Mouse (Mus musculus) embryonic facial prominence, embryonic 13.5 days (tissue): ENCODE measurements around the gene Vmn2r116. TPM values are rescaled to one million over a fixed set of nuclear protein-coding genes. Genes with fewer than 3 reads are reported as not detected.
"Not testable (repeated sequence)": the region's sequence is repeated elsewhere in the genome, so short reads cannot be mapped to it uniquely, and the experiment has no call there.

Experiments used
- ATAC-seq: fragments of 200-750 bp; cut with Nextera tagmentation; 2 replicates; pipeline ENCODE4 v1.8.0; 2017; ENCODE audit warnings: low read depth; ENCODE audit not compliant: insufficient number of reproducible peaks, insufficient read depth, low FRiP score, low TSS enrichment
- H3K27ac ChIP-seq: fragments of 300-500 bp; sonication (generic); 2 replicates; pipeline ENCODE4 v1.5.1; 2015; ENCODE audit warnings: moderate library complexity, mild to moderate bottlenecking, inconsistent platforms
- H3K27me3 ChIP-seq: fragments of 300-500 bp; sonication (generic); 2 replicates; pipeline ENCODE4 v1.6.1; 2015; ENCODE audit warnings: mild to moderate bottlenecking, inconsistent platforms
- H3K36me3 ChIP-seq: fragments of 300-500 bp; sonication (generic); 2 replicates; pipeline ENCODE4 v1.6.1; 2015; ENCODE audit warnings: mild to moderate bottlenecking, inconsistent platforms
- H3K4me1 ChIP-seq: fragments of 300-500 bp; sonication (generic); 2 replicates; pipeline ENCODE4 v1.6.1; 2015; ENCODE audit warnings: inconsistent platforms
- H3K4me2 ChIP-seq: fragments of 300-500 bp; sonication (generic); 2 replicates; pipeline ENCODE4 v1.6.1; 2015; ENCODE audit warnings: moderate library complexity, mild to moderate bottlenecking, inconsistent platforms
- H3K4me3 ChIP-seq: fragments of 300-500 bp; sonication (generic); 2 replicates; pipeline ENCODE4 v1.5.1; 2015; ENCODE audit warnings: mild to moderate bottlenecking, inconsistent platforms
- H3K9ac ChIP-seq: fragments of 300-500 bp; sonication (generic); 2 replicates; pipeline ENCODE4 v1.6.1; 2015; ENCODE audit warnings: mild to moderate bottlenecking, inconsistent platforms
- H3K9me3 ChIP-seq: fragments of 300-500 bp; sonication (generic); 2 replicates; pipeline ENCODE4 v1.6.1; 2016; ENCODE audit warnings: inconsistent platforms
- WGBS: fragments of 180-500 bp; shearing (Covaris S2); methylation state at CpG from one replicate; pipeline ENCODE4 v1.1.7; 2015; ENCODE audit warnings: mixed read lengths; 5-methylcytosine and 5-hydroxymethylcytosine counted together
- polyA plus RNA-seq: library from polyadenylated mRNA; unstranded; fragments of >200 nt; fragmentation: Nextera tagmentation; extraction: Ambion mirVana; gene quantifications from 2 replicates; pipeline ENCODE4 v1.2.1, GENCODE M21; 2015

Gene Vmn2r116
- polyA plus RNA-seq = not detected in 2 replicates

DNA sequence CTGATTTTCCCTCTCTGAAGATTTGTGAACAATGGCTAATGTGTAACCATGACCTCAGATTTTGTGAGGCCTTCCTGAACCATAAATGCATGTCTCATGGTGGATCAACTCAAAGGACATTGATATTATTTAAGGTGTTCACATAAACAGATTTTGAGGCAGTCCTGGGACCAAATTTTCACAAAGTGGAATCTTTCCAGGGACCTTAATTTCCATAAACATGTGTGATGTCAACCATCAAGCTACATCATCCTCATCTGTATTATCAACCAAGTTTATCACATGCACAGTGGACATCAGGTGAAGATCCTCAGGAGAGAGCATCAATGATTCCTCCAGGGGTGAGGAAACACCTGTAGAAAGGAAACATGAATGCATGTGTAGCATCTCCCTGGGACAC is at the start of gene Vmn2r116:
Gene Vmn2r116, plus strand, starts transcription at position 301 of the 400 bp plus-strand sequence.
- H3K36me3 ChIP-seq, H3K9ac ChIP-seq, H3K4me2 ChIP-seq, H3K27ac ChIP-seq, H3K4me1 ChIP-seq, H3K4me3 ChIP-seq, H3K9me3 ChIP-seq, H3K27me3 ChIP-seq, ATAC-seq: not testable (repeated sequence)

DNA sequence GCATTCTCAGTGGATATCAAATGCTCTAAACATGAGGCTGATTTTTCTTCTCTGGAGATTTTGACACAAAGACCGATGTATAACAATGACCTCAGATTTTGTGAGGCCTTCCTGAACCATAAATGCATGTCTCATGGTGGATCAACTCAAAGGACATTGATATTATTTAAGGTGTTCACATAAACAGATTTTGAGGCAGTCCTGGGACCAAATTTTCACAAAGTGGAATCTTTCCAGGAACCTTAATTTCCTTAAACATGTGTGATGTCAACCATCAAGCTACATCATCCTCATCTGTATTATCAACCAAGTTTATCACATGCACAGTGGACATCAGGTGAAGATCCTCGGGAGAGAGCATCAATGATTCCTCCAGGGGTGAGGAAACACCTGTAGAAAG is 41.0 kb upstream of the Vmn2r116 start, which contains the start of gene Vmn2r115:
Gene Vmn2r115, plus strand, starts transcription at position 301 of the 400 bp plus-strand sequence.
- not testable (repeated sequence) for H3K9ac ChIP-seq, H3K9me3 ChIP-seq, H3K36me3 ChIP-seq, ATAC-seq, H3K27ac ChIP-seq, H3K4me1 ChIP-seq, H3K27me3 ChIP-seq, H3K4me3 ChIP-seq, H3K4me2 ChIP-seq
- 38% methylated on average over 2 of the region's 2 CpGs for WGBS

DNA sequence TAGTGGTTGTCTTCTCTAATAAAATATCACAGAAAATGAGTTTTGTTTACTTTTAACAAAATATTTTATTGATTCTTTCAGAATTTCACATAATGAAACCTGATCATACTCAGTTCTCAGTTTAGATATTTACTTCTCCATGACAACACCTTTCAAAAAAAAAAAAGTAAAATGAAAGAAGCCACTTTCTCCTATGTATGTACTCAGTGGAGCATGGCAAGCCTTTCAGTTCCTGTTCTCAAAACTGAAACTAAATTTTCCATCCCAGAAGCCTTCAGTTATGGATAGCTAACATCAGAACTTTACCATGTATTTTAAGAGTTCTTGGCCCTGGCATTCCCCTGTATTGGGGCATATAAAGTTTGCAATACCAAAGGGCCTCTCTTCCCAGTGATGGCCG is 32.8 kb upstream of the Vmn2r116 start:
- no peak overlapping the region for H3K4me2 ChIP-seq
- no peak for ATAC-seq
- WGBS = 68% methylated on average over 1 of the region's 1 CpGs
- H3K4me3 ChIP-seq = no peak overlapping the region
- H3K27me3 ChIP-seq = no peaks in the 10 kb centered on the region
- no peak overlapping the region for H3K27ac ChIP-seq
- no peaks in the 10 kb centered on the region for H3K4me1 ChIP-seq
- 0 out of 2 replicates have a peak, but pooled peaks cover 3% of the 10 kb centered on the region for H3K9me3 ChIP-seq
- no peaks in the 10 kb centered on the region for H3K36me3 ChIP-seq
- H3K9ac ChIP-seq = no peak overlapping the region

DNA sequence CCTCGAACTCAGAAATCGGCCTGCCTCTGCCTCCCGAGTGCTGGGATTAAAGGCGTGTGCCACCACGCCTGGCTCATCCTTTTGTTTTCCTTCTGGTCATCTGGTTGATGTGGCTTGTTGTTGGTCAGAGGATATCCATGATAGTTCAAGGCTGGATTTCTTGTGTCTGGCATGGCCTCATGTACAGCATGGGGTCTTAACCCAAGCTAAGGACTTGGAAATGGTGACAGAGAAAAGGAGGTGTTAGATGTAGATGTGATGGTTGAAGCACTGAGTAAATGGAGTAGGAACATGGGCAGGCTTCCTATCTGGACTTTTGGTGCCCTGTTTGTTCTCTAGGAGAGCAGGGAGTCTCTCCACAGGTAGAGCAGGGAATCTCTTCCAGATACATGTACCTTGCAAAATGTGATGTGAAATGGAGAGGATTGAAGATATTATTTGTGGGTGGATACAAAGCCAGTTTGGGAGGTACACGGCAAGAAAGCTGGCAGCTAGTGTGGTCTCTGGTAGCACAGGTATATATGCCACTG is 48.8 kb downstream of the Vmn2r116 start:
- Histone ChIP-seq H3K27me3 (no peaks in the 10 kb centered on the region), H3K9ac (no peak overlapping the region), H3K4me2 (no peak overlapping the region), H3K4me1 (no peaks in the 10 kb centered on the region), H3K36me3 (no peaks in the 10 kb centered on the region), H3K9me3 (no peaks in the 10 kb centered on the region), H3K4me3 (no peak overlapping the region), H3K27ac (no peak overlapping the region)
- 0 out of 2 replicates have a peak, but pooled peaks have one; percentile 56 for ATAC-seq
- 74% methylated on average over 6 of the region's 6 CpGs for WGBS

Other genes with a start within 250 kb of the Vmn2r116 start
- gene Zfp40, start 191.4 kb upstream of the Vmn2r116 start, polyA plus RNA-seq = 13.8 and 14.4 TPM in 2 replicates
- not detected in 2 replicates for gene Vmn2r114, start 72.1 kb upstream of the Vmn2r116 start, polyA plus RNA-seq
- gene Vmn2r115, start 40.9 kb upstream of the Vmn2r116 start, polyA plus RNA-seq = not detected in 2 replicates
- gene Vmn2r117, start 95.1 kb downstream of the Vmn2r116 start, polyA plus RNA-seq = not detected in 2 replicates
- gene Zfp213, start 179.6 kb downstream of the Vmn2r116 start, polyA plus RNA-seq = 20.0 and 22.5 TPM in 2 replicates
- 18.2 and 21.9 TPM in 2 replicates for gene Zfp13, start 214.9 kb downstream of the Vmn2r116 start, polyA plus RNA-seq
- gene Zscan10, start 216.3 kb downstream of the Vmn2r116 start, polyA plus RNA-seq = 0.27 and 0.37 TPM in 2 replicates